Mouse (Mus musculus) midbrain, embryonic 16.5 days (tissue): Measurements from ENCODE around the gene Wnt11. TPM values are rescaled to one million over a fixed set of nuclear protein-coding genes. Genes with fewer than 3 reads are reported as not detected.
A peak's percentile ranks its signal among the peaks of the same experiment; 100 is the strongest.

Source experiments
- ATAC-seq: fragments of 200-750 bp; cut with Nextera tagmentation; 2 replicates; pipeline ENCODE4 v1.8.0; 2017; ENCODE audit warnings: moderate TSS enrichment
- H3K27ac ChIP-seq: fragments of 300-500 bp; sonication (generic); 2 replicates; pipeline ENCODE4 v1.5.1; 2014; ENCODE audit warnings: mild to moderate bottlenecking, low read length, mixed read lengths
- H3K27me3 ChIP-seq: fragments of 300-500 bp; sonication (generic); 2 replicates; pipeline ENCODE4 v1.6.1; 2014; ENCODE audit warnings: low read depth, low read length, mixed read lengths; ENCODE audit not compliant: control insufficient read depth, insufficient read depth
- H3K36me3 ChIP-seq: fragments of 300-500 bp; sonication (generic); 2 replicates; pipeline ENCODE4 v1.6.1; 2014; ENCODE audit warnings: mild to moderate bottlenecking, low read length, moderate library complexity, mixed read lengths; ENCODE audit not compliant: control insufficient read depth, insufficient read depth
- H3K4me1 ChIP-seq: fragments of 300-500 bp; sonication (generic); 2 replicates; pipeline ENCODE4 v1.6.1; 2014; ENCODE audit warnings: mild to moderate bottlenecking, low read length, mixed read lengths; ENCODE audit not compliant: control insufficient read depth, insufficient read depth
- H3K4me2 ChIP-seq: fragments of 300-500 bp; sonication (generic); 2 replicates; pipeline ENCODE4 v1.6.1; 2014; ENCODE audit warnings: mild to moderate bottlenecking, low read length, mixed read lengths
- H3K4me3 ChIP-seq: fragments of 300-500 bp; sonication (generic); 2 replicates; pipeline ENCODE4 v1.5.1; 2014; ENCODE audit warnings: low read depth, mild to moderate bottlenecking, low read length, moderate library complexity, mixed read lengths
- H3K9ac ChIP-seq: fragments of 300-500 bp; sonication (generic); 2 replicates; pipeline ENCODE4 v1.6.1; 2014; ENCODE audit warnings: low read depth, low read length, mixed read lengths
- H3K9me3 ChIP-seq: fragments of 300-500 bp; sonication (generic); replicated peaks from 2 replicates; pipeline ENCODE4 v1.6.1; 2014; ENCODE audit warnings: mild to moderate bottlenecking, low read length, mixed read lengths; ENCODE audit not compliant: control insufficient read depth, poor library complexity, severe bottlenecking
- WGBS: fragments of 180-500 bp; shearing (Covaris S2); extraction: QIAGEN DNeasy Blood & Tissue Kit; methylation state at CpG from one replicate; pipeline ENCODE4 v1.1.7; 2014; 5-methylcytosine and 5-hydroxymethylcytosine counted together
- polyA plus RNA-seq: library from polyadenylated mRNA; unstranded; fragments of >200 nt; fragmentation: Nextera tagmentation; extraction: Ambion mirVana; gene quantifications from 2 replicates; pipeline ENCODE4 v1.2.1, GENCODE M21; 2015

Wnt11 gene
- polyA plus RNA-seq: 1.0 and 1.2 TPM in 2 replicates

GRCm38 (mm10) chr7:98834711-98835321, at the start of gene Wnt11:
TSS of gene Wnt11 (plus strand) at chr7:98835112.
- Histone ChIP-seq H3K27ac (no peak within 1 kb of the TSS), H3K9me3 (no peaks in the 10 kb centered on the region), H3K4me3 (peak within 1 kb of the TSS; percentile 55), H3K27me3 (peaks cover 62% of the 10 kb centered on the region), H3K4me2 (peak within 1 kb of the TSS; percentile 99), H3K36me3 (no peaks in the 10 kb centered on the region), H3K9ac (peak within 1 kb of the TSS; percentile 62), H3K4me1 (peaks cover 35% of the 10 kb centered on the region)
- no peak for ATAC-seq
- WGBS: under 1% methylated on average over 59 of the region's 66 CpGs

GRCm38 (mm10) chr7:98786792-98787612, 47.9 kb upstream of the Wnt11 start:
- H3K36me3 ChIP-seq: no peaks in the 10 kb centered on the region
- WGBS: 74% methylated on average over 11 of the region's 11 CpGs
- H3K9me3 ChIP-seq: no peaks in the 10 kb centered on the region
- no peaks in the 10 kb centered on the region for H3K27me3 ChIP-seq
- H3K4me2 ChIP-seq: no peak overlapping the region
- H3K4me3 ChIP-seq: no peak overlapping the region
- ATAC-seq: no peak
- no peak overlapping the region for H3K9ac ChIP-seq
- no peak overlapping the region for H3K27ac ChIP-seq
- peaks cover 14% of the 10 kb centered on the region for H3K4me1 ChIP-seq

- Histone ChIP-seq H3K9me3 (no peaks in the 10 kb centered on the region), H3K9ac (no peak overlapping the region), H3K27me3 (no peaks in the 10 kb centered on the region), H3K4me1 (peaks cover 10% of the 10 kb centered on the region), H3K27ac (no peak overlapping the region), H3K4me2 (no peak overlapping the region), H3K36me3 (no peaks in the 10 kb centered on the region), H3K4me3 (no peak overlapping the region)
- no peak for ATAC-seq
- 85% methylated on average over 7 of the region's 7 CpGs for WGBS
These were observed 46.2 kb upstream of the Wnt11 start for GRCm38 (mm10) chr7:98788721-98789120.

GRCm38 (mm10) chr7:98789121-98789520, 45.8 kb upstream of the Wnt11 start:
- Histone ChIP-seq H3K9me3 (no peaks in the 10 kb centered on the region), H3K9ac (no peak overlapping the region), H3K27me3 (no peaks in the 10 kb centered on the region), H3K27ac (no peak overlapping the region), H3K4me3 (no peak overlapping the region), H3K36me3 (no peaks in the 10 kb centered on the region), H3K4me2 (no peak overlapping the region), H3K4me1 (peaks cover 8% of the 10 kb centered on the region)
- no peak for ATAC-seq
- 80% methylated on average over 4 of the region's 4 CpGs for WGBS

- Histone ChIP-seq H3K27ac (no peak overlapping the region), H3K36me3 (no peaks in the 10 kb centered on the region), H3K9ac (no peak overlapping the region), H3K4me1 (no peaks in the 10 kb centered on the region), H3K4me3 (no peak overlapping the region), H3K9me3 (no peaks in the 10 kb centered on the region), H3K4me2 (no peak overlapping the region), H3K27me3 (no peaks in the 10 kb centered on the region)
- no peak for ATAC-seq
- WGBS: 69% methylated on average over 5 of the region's 5 CpGs
These were observed 43.0 kb upstream of the Wnt11 start for GRCm38 (mm10) chr7:98791864-98792263.

GRCm38 (mm10) chr7:98793811-98794210, 41.1 kb upstream of the Wnt11 start:
- Histone ChIP-seq H3K4me3 (no peak overlapping the region), H3K36me3 (no peaks in the 10 kb centered on the region), H3K27ac (no peak overlapping the region), H3K4me1 (no peaks in the 10 kb centered on the region), H3K4me2 (no peak overlapping the region), H3K9ac (no peak overlapping the region), H3K27me3 (no peaks in the 10 kb centered on the region), H3K9me3 (no peaks in the 10 kb centered on the region)
- ATAC-seq: no peak
- WGBS: 71% methylated on average over 5 of the region's 5 CpGs

GRCm38 (mm10) chr7:98794444-98794843, 40.5 kb upstream of the Wnt11 start:
- Histone ChIP-seq H3K36me3 (no peaks in the 10 kb centered on the region), H3K4me2 (no peak overlapping the region), H3K4me3 (no peak overlapping the region), H3K27ac (no peak overlapping the region), H3K9ac (no peak overlapping the region), H3K9me3 (no peaks in the 10 kb centered on the region), H3K4me1 (no peaks in the 10 kb centered on the region), H3K27me3 (no peaks in the 10 kb centered on the region)
- ATAC-seq: no peak
- WGBS: 55% methylated on average over 3 of the region's 3 CpGs

- Histone ChIP-seq H3K27ac (no peak overlapping the region), H3K4me1 (no peaks in the 10 kb centered on the region), H3K27me3 (no peaks in the 10 kb centered on the region), H3K4me3 (no peak overlapping the region), H3K9ac (no peak overlapping the region), H3K36me3 (no peaks in the 10 kb centered on the region), H3K9me3 (no peaks in the 10 kb centered on the region), H3K4me2 (no peak overlapping the region)
- WGBS: 85% methylated on average over 5 of the region's 5 CpGs
- ATAC-seq: no peak
These were observed 39.3 kb upstream of the Wnt11 start for GRCm38 (mm10) chr7:98795637-98796036.
